Mouse (Mus musculus): ENCODE data around the gene Magi1.

DNA sequence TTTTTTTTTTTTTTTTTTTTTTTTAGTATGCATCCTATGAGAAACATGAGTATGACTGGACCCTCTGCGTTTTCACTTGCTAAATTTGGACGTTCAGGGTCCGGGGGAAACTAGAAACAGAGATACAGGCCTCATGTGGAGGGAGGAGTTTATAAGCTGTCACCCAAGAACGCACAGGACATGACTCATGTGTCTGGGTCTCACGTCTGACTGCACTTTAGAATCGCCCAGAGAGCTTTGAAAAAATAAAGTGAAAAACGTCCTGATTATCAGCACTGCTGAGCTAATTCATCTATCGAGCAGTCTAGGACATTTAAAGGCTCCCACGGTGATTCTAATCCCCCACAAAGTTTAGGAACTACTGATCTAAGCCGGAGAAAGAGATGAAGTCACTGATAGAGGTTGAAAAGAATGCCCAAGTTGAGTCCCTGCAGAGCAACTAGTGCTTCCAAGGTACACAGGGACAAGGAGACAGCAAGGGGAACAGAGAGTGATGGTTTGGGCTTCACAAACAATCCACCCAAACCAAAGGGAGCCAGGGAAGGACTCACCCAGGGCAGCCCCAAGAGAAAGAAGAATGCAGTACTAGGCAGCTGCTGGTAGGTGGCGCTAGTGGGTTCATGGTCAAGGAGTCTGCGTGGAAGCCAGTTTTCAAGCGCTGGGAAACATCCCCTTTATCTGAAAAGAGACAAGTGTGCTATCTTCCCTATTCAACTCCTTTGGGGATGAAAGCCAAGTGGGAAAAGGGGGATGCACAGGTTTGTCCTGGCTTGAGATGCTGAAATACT, 626.3 kb downstream of the Magi1 start:
- TF ChIP-seq POLR2A (IDR thresholded peaks at IDR 0.05; ENCODE audit: insufficient read depth, low read depth, low read length) = no peak
- peak; percentile 55; the same call in 1 of the 2 replicates for TF ChIP-seq CTCF (IDR thresholded peaks at IDR 0.05; ENCODE audit: insufficient read depth, low read depth, low read length)

Data from olfactory bulb, adult 2 months (tissue).